Mouse (Mus musculus) kidney, embryonic 14.5 days (tissue): ENCODE data around the gene Mycbp. TPM values are rescaled to one million over a fixed set of nuclear protein-coding genes. Genes with fewer than 3 reads are reported as not detected.

Experiments used
- ATAC-seq: fragments of 200-750 bp; cut with Nextera tagmentation; 2 replicates; pipeline ENCODE4 v1.8.0; 2017; ENCODE audit warnings: moderate number of reproducible peaks, mild to moderate bottlenecking, moderate TSS enrichment, moderate library complexity; ENCODE audit not compliant: low FRiP score, low TSS enrichment
- H3K27ac ChIP-seq: fragments of 300-500 bp; sonication (generic); 2 replicates; pipeline ENCODE4 v1.5.1; 2014; ENCODE audit warnings: low read depth, mild to moderate bottlenecking, low read length, moderate library complexity, mixed read lengths
- H3K27me3 ChIP-seq: fragments of 300-500 bp; sonication (generic); 2 replicates; pipeline ENCODE4 v1.6.1; 2014; ENCODE audit warnings: mild to moderate bottlenecking, low read length; ENCODE audit not compliant: control insufficient read depth, insufficient read depth
- H3K36me3 ChIP-seq: fragments of 300-500 bp; sonication (generic); 2 replicates; pipeline ENCODE4 v1.6.1; 2014; ENCODE audit warnings: low read length, mixed read lengths; ENCODE audit not compliant: control insufficient read depth, insufficient read depth
- H3K4me1 ChIP-seq: fragments of 300-500 bp; sonication (generic); 2 replicates; pipeline ENCODE4 v1.6.1; 2014; ENCODE audit warnings: low read length, mixed read lengths; ENCODE audit not compliant: control insufficient read depth, insufficient read depth
- H3K4me2 ChIP-seq: fragments of 300-500 bp; sonication (generic); replicated peaks from 2 replicates; pipeline ENCODE4 v1.6.1; 2014; ENCODE audit warnings: low read depth, mild to moderate bottlenecking, low read length
- H3K4me3 ChIP-seq: fragments of 300-500 bp; sonication (generic); 2 replicates; pipeline ENCODE4 v1.5.1; 2014; ENCODE audit warnings: mild to moderate bottlenecking, low read length
- H3K9ac ChIP-seq: fragments of 300-500 bp; sonication (generic); 2 replicates; pipeline ENCODE4 v1.6.1; 2014; ENCODE audit warnings: low read depth, mild to moderate bottlenecking, low read length, moderate library complexity
- H3K9me3 ChIP-seq: fragments of 300-500 bp; sonication (generic); 2 replicates; pipeline ENCODE4 v1.6.1; 2016; ENCODE audit warnings: low read length; ENCODE audit not compliant: control insufficient read depth
- WGBS: fragments of 180-500 bp; shearing (Covaris S2); extraction: QIAGEN DNeasy Blood & Tissue Kit; methylation state at CpG from one replicate; pipeline ENCODE4 v1.1.7; 2014; 5-methylcytosine and 5-hydroxymethylcytosine counted together
- polyA plus RNA-seq: library from polyadenylated mRNA; unstranded; fragments of >200 nt; fragmentation: Nextera tagmentation; extraction: Ambion mirVana; gene quantifications from 2 replicates; pipeline ENCODE4 v1.2.1, GENCODE M21; 2014

Mycbp gene
- polyA plus RNA-seq, 1 experiment from 2014 or later, result 76.5 TPM

DNA sequence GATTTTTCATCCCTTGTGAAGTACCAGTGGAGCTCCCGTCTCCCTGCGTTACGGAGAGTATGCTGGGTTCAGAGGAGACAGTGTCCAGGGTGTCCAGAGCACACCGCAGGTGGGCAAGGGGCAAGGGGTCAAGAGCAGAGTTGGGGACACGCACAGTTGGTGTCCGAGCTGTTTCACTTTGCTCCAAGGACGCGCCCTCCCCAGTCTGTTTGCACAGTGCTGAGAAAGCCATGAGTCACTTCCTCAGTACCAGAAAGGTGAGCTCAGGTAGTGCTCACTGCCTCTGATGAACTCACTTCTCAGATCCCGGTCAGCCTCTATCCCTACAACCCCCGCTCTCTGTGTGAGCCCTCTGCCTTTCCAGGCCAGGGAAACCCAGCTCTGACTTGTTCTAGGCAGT, 45.0 kb downstream of the Mycbp start:
- Histone ChIP-seq H3K4me1 (no peaks in the 10 kb centered on the region), H3K36me3 (no peaks in the 10 kb centered on the region), H3K27ac (no peak overlapping the region), H3K9me3 (no peaks in the 10 kb centered on the region), H3K27me3 (peaks cover 17% of the 10 kb centered on the region), H3K4me2 (no peak overlapping the region), H3K9ac (no peak overlapping the region), H3K4me3 (no peak overlapping the region)
- no peak for ATAC-seq
- 73% methylated on average over 10 of the region's 10 CpGs for WGBS

DNA sequence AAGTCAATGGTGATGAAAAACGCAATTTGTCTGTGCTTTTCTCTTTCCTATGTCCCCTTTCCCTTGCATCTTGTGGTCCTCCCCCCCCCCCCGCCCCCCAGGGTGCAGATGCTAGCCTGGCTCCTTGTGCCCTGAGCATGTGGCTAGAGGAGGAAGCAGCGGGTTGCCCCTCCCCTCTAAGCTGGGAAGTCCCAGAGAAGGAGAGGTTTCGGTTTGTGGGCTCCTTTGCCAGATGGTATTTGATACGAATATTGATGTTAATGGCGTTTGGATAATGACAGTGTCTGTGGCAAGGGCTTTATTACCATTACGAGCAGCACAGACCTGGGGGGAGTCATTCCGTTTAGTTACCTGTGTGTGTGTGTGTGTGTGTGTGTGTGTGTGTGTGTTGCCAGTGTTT, 47.4 kb downstream of the Mycbp start:
- WGBS, result 53% methylated on average over 7 of the region's 8 CpGs
- no peak overlapping the region for H3K9ac ChIP-seq
- H3K27me3 ChIP-seq, result peaks cover 23% of the 10 kb centered on the region
- no peaks in the 10 kb centered on the region for H3K4me1 ChIP-seq
- no peak overlapping the region for H3K4me3 ChIP-seq
- no peak overlapping the region for H3K27ac ChIP-seq
- ATAC-seq, result no peak
- H3K4me2 ChIP-seq, result no peak overlapping the region
- H3K36me3 ChIP-seq, result no peaks in the 10 kb centered on the region
- H3K9me3 ChIP-seq, result no peaks in the 10 kb centered on the region

DNA sequence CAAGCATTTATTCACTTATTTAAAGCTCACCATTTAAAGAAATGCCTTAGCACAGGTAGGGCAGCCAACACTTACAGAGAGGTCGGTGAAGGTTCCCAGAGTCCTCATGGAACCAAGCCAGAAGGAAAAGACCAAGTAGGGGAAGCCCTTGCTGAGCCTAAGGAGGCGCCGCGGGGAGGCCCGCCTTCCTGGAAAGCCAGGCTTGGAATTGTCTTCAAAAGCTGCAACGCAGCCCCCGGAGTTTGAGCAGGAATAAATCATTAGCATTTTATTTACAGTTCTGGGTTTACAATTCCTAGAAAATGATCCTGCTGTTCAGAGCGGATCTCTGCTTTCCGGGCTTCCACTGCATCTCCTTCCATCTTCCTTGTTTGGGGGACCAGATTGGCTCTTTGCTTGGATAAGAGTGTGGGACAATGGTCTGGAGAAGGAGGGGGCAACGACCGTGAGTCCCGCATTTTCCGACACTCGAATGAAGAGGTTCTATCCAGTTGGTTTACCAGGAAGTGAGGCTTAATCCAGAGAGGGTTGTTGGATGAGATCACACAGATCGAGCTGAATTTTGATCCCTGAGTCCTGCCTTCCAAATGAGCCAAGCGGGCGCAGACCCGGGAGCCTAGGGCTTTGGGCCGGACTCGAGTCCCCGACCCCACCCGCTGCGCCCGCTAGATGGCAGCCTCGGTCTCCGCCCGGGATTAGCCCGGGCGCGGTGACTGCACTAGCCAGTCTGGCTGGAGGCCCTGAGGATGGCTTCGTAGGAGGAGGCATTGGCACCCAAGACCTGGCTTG, 52.3 kb downstream of the Mycbp start:
- H3K4me3 ChIP-seq, result no peak overlapping the region
- no peak overlapping the region for H3K9ac ChIP-seq
- no peaks in the 10 kb centered on the region for H3K4me1 ChIP-seq
- no peaks in the 10 kb centered on the region for H3K36me3 ChIP-seq
- peak; percentile 86 for ATAC-seq
- H3K9me3 ChIP-seq, result no peaks in the 10 kb centered on the region
- no peak overlapping the region for H3K27ac ChIP-seq
- WGBS, result 3% methylated on average over 31 of the region's 31 CpGs
- peaks cover 20% of the 10 kb centered on the region for H3K27me3 ChIP-seq
- peak overlapping the region; percentile 12 for H3K4me2 ChIP-seq

DNA sequence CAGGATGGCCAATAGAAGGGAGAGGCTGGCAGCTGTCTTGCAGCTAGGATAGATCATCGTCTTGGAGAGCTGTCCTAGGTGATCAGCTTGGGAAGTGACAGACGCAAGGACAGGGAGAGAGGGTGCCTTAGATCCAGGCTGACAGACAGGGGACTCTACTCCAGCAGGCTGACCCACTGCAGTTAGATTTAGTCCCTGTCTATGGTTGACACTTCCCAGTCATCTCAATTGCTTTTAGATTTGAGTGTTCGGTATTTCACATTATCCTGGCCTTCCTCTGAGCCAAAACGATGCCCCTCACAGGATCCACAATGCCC, 52.8 kb downstream of the Mycbp start:
- H3K4me3 ChIP-seq, result no peak overlapping the region
- H3K4me2 ChIP-seq, result no peak overlapping the region; the same call in 1 of the 2 replicates
- no peak for ATAC-seq
- 50% methylated on average over 4 of the region's 4 CpGs for WGBS
- no peaks in the 10 kb centered on the region for H3K36me3 ChIP-seq
- no peaks in the 10 kb centered on the region for H3K4me1 ChIP-seq
- no peaks in the 10 kb centered on the region for H3K9me3 ChIP-seq
- H3K9ac ChIP-seq, result no peak overlapping the region
- H3K27me3 ChIP-seq, result peaks cover 20% of the 10 kb centered on the region
- H3K27ac ChIP-seq, result no peak overlapping the region

DNA sequence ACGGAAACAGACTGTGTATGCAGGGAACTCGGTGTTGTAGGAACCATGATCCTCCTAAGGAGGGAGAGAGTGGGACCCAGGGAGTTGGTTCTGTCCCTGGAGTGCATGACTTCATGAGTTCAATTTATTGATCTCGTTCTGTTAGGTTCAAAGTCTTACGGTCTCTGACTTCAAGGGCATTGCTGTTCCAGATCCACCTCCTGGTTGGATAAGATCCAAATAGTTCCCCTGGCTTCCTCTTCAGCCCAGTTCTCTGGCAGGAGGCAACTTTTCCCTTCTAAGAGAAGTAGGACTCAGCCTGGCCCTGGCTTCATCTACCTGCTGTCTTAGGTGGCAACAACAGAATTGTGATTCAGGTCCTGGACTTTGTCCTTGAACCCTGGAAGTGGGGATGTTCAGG, 53.3 kb downstream of the Mycbp start:
- no peak for ATAC-seq
- Histone ChIP-seq H3K9ac (no peak overlapping the region), H3K27ac (no peak overlapping the region), H3K4me2 (no peak overlapping the region), H3K4me3 (no peak overlapping the region), H3K4me1 (no peaks in the 10 kb centered on the region), H3K36me3 (no peaks in the 10 kb centered on the region), H3K9me3 (no peaks in the 10 kb centered on the region), H3K27me3 (peaks cover 16% of the 10 kb centered on the region)
- 58% methylated on average over 4 of the region's 4 CpGs for WGBS

DNA sequence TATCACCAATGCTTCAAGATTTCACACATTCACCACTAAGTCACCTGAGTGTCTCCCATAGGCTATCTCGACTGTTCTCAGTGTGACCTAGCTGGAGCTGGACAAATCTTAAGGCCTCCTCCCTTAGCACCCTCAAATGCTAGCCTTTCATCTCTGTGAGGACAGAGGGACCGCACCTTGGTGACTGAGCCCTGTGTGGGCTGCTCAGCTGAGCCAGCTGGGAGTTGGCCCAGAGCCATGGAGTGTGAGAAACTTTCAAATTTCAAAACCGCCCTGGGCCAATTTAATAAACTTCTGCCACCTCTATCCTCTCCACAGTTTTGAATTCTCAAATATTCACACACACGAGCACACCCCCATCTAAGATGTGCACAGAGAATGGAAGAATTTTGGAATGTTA, 56.3 kb downstream of the Mycbp start:
- no peak overlapping the region for H3K4me2 ChIP-seq
- H3K27ac ChIP-seq, result no peak overlapping the region
- no peaks in the 10 kb centered on the region for H3K36me3 ChIP-seq
- H3K4me1 ChIP-seq, result no peaks in the 10 kb centered on the region
- 60% methylated on average over 4 of the region's 4 CpGs for WGBS
- H3K4me3 ChIP-seq, result no peak overlapping the region
- ATAC-seq, result no peak
- peaks cover 2% of the 10 kb centered on the region for H3K27me3 ChIP-seq
- H3K9me3 ChIP-seq, result no peaks in the 10 kb centered on the region
- no peak overlapping the region for H3K9ac ChIP-seq

Other genes with a start within 250 kb of the Mycbp start
- 59.2 and 89.2 TPM in 2 replicates for gene Macf1, start 220.5 kb upstream of the Mycbp start, polyA plus RNA-seq
- 321 and 417 TPM in 2 replicates for gene Ndufs5, start 186.6 kb upstream of the Mycbp start, polyA plus RNA-seq
- 48.9 and 56.6 TPM in 2 replicates for gene Akirin1, start 154.5 kb upstream of the Mycbp start, polyA plus RNA-seq
- gene Rhbdl2, start 117.0 kb upstream of the Mycbp start, polyA plus RNA-seq, result 3.8 TPM in 2 replicates
- gene 4933427I04Rik, start 45.2 kb upstream of the Mycbp start, polyA plus RNA-seq, result not detected in 2 replicates
- gene Rragc, start 12.6 kb downstream of the Mycbp start, polyA plus RNA-seq, result 34.8 and 52.2 TPM in 2 replicates
- gene 4930535I16Rik, start 13.2 kb downstream of the Mycbp start, polyA plus RNA-seq, result not detected in 2 replicates